Mouse (Mus musculus): ENCODE measurements around the gene Nedd4.

GRCm38 (mm10) chr9:72766789-72767349 is 104.7 kb downstream of the Nedd4 start:
- TF ChIP-seq POLR2A (IDR thresholded peaks at IDR 0.05; ENCODE audit: extremely low read depth, insufficient read depth, low read length) (no peak), CTCF (IDR thresholded peaks at IDR 0.05; ENCODE audit: extremely low read depth, insufficient read depth, low read length) (peak; percentile 87)
